Mouse (Mus musculus): ENCODE measurements around the gene Adamts17.

The Adamts17 gene

DNA sequence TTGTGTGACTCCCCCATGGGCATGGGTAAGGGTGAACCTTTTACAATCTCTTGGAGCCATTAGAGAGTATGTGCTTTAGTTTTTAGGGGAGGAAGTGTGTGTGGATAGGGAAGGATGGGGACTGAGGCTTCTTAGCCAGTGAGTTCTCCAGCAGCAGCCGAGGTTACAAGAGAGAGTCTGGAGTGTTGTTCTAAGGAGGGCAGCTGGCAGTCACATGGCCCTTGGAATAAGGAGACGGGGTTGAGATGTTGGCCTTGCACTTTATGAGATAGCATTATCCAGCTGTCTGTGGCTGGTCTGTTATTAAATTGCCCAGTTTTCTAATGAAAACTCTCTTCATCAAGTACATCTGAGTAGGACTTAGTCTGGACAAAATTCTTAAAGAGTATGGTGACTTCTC is 4.3 kb downstream of the Adamts17 start:
- peak in 1 of 2 experiments; percentile 32 for DNase-seq (ENCODE audit: inconsistent age in 2 of 2, low spot score in 1 of 2)

DNA sequence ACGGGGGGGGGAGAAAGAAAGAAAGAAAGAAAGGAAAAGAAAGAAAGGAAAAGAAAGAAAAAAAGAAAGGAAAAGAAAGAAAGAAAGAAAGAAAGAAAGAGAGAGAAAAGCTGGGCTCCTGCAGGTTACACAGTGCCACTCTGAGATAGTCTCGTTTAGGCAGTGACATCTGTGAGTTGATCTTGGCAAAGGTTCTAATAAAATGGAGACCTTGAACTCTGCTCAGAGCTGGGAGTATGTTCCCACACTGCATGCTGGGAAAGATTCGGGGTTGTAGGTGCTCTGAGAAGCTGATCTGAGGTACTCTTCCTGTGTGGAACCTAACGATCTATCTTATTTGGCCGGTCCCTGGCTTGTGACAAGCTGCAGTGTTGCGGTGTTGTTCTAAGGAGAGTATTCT is 7.0 kb downstream of the Adamts17 start:
- DNase-seq (ENCODE audit: inconsistent age in 2 of 2, low spot score in 1 of 2) = peak in 1 of 2 experiments; percentile 37

DNA sequence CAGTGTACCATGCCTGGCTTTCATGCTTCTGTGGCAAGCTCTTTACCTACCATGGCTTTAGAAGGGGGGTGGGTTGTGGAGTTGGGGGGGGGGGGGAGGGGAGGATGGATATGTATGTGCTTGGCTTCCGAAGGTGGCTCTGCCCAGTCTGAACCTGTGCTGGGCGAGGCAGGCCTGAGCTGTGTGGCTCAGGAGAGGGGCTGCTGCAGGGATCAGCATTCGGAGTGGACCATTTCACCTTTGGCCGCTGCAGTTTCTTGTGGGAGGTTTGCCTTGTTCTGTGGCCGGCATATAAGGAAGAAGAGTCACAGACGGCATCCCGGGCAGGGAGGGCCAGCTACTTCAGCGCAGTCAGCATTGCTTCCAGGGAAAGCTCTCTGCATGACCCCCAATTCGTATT is 7.8 kb downstream of the Adamts17 start:
- DNase-seq (ENCODE audit: inconsistent age in 2 of 2, low spot score in 1 of 2) = no peak

DNA sequence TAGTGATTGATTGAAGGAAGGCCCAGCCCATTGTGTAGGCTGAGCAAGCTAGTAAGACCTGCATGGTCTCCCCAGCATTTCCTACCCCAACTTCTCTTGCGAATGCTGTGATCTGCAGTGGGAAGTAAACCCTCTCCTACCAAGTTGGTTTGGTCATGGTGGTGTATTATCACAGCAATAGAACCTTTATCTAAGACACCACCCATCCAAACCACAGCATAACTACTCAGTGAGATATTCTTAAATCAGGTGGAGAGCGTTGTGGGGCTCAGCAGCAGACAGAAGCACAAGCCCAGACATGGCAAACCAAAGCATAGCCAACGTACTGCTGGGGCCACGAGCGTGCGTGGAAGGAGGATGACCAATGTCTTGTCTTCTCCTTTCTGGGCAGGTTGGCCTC is 9.8 kb downstream of the Adamts17 start:
- no peak for DNase-seq (ENCODE audit: inconsistent age in 2 of 2, low spot score in 1 of 2)

DNA sequence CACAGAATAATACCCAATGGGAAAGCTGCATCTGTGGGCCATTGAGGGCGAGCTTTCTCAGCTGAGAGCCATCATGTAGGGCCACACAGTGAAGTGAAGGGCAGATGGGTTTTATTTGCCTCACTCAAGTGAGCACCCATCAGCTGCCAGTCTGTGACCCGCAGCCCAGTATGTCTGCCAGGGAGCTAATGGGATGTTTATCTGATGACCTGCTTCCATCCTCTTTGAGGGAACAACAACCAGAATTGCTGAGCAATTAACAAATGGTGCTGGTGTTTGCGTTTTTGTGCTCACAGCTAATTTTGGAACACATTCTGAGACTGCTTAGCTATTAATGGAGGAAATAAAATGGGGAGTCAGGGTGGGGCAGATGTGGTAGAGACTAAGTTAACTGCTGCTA is 12.6 kb downstream of the Adamts17 start:
- no peak for DNase-seq (ENCODE audit: inconsistent age in 2 of 2, low spot score in 1 of 2)

DNA sequence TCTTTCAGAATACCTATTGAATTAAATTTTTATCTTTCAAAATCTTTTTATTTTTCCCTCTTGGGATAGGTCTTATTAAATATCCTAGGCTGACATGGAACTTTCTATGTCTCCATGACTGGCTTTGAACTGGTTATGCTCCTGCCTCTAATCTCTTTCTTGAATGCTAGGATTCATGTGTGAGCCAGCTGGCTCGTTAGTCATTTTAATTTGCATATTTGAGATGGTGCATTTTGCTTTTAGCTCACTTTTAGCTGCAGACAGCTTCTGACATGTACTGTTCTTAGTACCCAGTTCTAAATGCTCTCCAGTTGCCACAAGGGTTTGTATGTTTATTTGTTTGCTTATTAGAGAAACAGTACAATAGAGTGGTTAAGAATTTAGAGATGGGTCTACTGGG is 18.1 kb downstream of the Adamts17 start:
- DNase-seq (ENCODE audit: inconsistent age in 2 of 2, low spot score in 1 of 2) = no peak

DNA sequence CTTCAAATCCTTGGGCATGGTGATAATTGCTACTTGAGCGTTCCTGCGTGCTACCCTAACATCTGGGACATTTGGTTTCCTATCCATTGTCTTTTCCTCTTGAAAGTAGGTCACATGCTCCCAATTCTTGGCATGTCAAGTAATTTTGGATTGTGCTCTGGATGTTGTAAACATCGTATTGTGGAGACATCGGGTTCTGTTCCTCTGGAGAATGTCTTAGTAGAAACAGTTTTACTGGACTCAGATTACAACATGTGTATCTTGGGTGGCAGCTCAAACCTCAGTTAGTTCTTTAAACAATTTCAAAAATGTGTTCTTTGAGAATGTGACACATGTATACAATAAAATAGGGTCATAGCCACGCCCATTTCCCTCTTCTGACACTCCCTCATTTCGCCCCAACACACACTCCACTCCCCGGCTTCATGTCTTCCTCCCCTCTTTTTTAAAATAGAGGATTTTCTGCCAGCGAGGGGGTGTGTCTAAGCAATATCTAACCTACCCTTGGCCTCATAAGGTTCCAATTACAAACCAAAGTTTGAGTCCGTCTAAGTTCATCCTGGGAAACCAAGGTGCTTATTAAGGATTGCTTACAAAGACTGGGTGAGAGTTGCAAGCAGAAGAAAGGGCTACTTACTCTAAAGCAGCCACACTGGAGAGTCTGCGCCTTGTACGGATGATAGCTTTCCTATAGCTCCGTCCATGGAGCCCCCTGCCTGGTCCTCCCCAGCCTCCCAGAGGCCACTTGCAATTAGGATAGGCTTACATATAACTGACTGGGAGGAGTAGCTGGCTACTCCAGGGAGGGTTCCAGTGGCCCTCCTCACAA is 18.9 kb downstream of the Adamts17 start:
- DNase-seq (ENCODE audit: inconsistent age in 2 of 2, low spot score in 1 of 2) = no peak

DNA sequence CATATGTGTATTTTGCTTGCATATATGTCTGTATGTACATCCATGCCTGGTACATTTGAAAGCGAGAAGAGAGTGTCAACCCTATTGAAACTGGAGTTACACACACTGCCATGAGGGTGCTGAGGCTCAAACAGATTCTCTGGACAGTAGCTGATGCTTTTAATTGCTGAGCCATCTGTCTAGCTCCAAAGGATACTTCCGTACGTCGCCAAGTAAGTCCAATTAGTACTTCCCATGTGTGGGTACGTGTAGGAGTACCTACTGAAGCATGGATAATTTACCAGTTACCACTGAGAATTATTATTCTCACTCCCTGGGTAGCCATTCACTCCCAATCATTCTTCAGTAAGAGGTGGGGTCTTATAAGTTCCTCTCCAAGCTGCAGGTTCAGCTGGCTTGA is 19.7 kb downstream of the Adamts17 start:
- no peak for DNase-seq (ENCODE audit: inconsistent age in 2 of 2, low spot score in 1 of 2)

DNA sequence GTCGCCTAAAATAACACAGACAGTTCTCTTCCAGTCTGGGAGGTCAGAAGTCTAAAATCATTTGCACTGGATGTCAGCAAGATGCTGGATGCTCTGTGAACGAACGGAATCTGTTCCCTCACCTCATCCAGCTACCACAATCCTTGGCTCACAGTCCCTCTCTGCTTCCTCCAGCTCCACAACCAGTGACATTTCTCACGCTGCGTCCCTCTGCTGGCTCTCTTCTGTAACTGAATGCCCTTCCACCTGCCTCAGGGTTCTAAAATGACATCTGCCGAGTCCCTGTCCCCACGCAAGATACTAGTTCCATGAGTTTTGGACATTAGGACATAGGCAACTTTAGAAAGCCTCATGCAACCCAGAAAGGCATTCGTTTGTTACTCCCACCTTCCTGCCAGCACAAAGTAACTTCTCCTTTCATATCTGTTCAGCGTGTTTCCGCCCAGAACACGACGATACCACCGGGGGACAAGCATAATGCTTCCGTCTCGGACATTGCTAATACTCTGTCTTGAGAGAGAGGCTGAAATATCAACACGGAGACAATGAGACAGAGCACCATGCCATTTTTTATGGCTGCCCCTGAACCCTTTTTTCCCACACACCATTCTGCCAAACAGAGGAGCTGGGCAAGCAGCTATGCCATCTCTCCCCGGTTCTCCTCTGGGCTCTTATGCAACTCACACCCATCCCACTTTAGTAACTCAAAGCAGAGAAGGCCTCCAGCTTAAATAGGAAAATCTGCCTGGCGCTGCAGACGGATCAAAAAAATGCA is 27.6 kb downstream of the Adamts17 start:
- DNase-seq (ENCODE audit: inconsistent age in 2 of 2, low spot score in 1 of 2) = peak in 1 of 2 experiments; percentile 31

DNA sequence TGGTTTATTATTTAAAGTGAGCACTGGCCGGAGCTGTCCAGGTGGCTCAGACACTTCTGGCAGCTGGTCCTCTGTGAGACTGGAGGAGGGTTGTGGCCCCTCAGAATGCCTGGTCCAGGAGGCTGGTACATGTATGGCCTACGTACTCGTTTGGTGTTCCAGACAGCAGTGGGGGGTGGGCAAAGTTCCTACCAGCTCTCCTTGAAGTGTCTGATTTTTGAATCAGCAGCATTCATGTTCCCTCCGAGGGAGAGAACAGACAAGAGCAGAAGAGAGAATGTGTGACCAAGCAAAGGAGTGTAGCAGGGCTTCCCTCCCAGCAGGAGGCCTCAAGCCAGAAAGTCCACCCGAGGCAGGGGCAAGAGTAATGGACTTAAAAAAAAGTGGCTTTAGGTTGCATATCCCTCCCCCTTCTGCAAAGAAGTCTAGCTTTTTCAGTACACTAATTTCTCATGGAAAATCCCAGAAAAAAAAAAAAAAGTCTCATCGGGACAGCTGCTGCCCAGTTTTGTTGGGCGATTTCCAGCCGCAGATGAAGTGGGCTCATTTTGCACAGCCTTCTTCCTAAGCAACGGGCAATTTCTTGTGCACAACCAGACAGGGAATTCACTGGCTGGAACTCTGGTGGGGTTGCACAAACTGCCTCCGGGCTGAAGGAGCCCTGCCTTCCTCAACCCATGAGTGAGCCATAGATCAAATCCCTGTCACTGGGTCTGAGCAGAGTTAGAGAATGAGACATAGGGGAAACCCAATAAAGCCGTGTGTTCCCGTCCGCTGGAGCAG is 28.4 kb downstream of the Adamts17 start:
- peak; percentile 59 to 72 for DNase-seq (ENCODE audit: inconsistent age in 2 of 2, low spot score in 1 of 2)

DNA sequence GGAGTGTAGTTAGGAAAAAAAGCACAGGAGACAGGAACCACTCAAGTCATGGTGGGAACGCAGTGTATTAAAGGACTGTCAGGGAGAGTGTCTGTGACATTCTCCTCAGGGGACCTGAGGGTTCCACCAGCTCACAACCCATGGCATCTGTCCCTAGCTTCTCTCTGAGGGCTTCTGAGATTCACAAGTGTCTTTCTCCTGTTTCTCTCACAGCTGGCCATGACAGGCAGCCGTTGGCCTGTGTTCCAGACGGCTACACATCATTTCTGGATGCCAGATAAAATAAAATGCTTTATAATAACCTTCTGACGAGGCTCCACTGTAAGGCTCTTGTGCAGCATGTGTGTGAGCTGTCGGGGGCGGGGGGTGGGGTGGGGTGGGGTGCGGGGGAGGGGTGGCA is 32.0 kb downstream of the Adamts17 start:
- no peak for DNase-seq (ENCODE audit: inconsistent age in 2 of 2, low spot score in 1 of 2)

DNA sequence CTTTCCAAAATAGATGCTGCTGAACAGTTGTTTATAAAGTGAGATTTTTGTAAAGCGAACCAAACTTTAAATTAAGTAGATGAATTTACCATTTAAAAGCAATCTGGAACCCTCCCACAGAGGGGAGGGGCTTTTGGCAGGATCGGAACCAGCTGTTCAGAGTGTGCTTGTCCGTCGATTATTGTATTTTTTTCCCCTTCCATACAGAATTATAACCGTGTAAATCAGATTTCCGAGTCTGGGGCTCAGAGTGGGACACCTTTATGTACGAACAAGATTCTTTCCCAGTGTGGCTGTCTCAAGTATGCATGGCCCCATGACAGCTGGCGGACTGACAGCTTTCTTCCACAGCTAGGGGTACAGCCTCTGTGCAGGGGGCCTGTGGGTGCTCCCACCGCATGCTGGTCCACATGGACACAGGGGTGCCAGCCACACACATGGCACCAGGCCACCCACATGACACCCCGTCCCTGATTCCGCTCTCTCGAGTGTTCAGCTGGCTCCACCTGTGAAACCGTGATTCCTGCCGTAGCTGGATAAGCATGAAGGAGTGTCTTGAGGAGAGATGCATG is 32.5 kb downstream of the Adamts17 start:
- no peak for DNase-seq (ENCODE audit: inconsistent age in 2 of 2, low spot score in 1 of 2)

DNA sequence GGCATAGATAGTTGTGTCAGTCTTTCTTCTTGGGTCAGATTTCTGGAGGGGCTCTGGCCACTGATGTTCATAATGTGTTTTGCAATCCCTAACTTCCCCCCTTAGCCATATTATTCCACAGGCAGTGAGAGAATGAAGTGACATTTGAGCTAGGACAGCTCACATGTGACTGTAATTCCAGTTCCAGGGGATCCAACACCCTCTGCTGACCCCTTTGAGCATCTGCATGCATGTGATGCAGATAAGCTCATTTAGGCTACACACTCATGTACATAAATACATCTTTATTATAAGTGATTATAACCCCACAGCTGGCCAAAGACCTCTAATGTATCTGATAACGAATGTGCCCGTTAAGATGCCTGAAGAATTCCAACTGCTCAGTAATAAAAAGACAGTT is 33.7 kb downstream of the Adamts17 start:
- DNase-seq (ENCODE audit: inconsistent age in 2 of 2, low spot score in 1 of 2) = no peak

DNA sequence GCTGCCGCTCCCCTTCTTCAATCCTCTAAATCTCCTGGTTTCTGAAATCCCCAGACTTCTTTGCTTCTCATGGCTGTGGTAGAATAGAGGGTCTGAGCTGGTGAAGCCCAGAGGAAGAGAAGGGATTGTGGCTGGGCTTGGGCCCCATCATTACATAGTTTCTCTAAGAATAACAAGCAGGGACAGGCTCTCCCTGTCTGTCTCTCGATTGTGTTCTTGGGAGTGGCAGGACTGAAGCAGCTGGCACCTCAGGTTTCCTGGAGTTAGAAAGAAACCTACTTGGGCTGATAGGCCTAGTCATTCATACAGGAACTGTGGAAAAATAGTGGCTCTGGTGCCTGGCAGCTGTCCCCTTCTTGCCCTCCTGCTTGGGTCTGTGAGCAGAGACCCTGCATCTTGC is 51.9 kb downstream of the Adamts17 start:
- no peak for DNase-seq (ENCODE audit: inconsistent age in 2 of 2, low spot score in 1 of 2)

DNA sequence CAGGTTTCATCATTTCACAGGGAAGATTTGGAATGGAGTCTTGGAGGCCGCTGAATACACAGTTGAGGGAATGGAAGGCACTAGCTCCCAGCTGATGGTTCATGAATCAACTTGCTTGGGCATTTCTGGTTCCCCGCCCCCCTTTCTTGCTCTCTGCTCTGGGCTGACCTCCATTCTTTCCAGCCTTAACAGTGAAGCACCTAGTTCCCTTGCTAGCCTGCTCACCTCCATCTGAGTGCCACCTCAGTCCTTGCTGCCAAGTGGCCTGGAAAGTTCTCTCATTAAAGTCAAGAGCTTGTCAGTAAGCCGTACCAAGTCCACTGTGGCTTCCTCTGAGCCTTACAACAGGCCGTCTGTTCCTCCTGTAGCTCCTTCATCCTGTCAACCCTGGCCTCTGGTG is 52.6 kb downstream of the Adamts17 start:
- no peak for DNase-seq (ENCODE audit: inconsistent age in 2 of 2, low spot score in 1 of 2)

DNA sequence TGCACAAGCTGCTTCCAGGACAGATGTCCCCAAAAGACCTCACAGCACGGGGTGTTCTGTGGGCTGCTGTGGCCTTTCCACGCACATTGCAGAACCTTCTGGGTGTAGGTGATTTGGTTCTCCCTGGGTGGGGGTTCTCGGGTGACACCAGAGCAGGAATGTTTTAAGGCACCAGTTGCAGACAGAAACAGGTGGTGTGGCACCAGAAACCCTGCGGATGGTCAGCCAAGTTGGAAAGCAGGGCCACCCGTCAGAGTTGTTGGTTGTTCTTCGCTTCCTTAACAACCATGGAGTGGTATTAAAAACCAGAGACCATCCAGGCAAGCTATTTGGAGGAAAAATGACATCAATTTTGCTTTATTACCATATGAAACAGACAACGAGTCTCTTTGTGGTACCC is 62.8 kb downstream of the Adamts17 start:
- DNase-seq (ENCODE audit: inconsistent age in 2 of 2, low spot score in 1 of 2) = no peak

DNA sequence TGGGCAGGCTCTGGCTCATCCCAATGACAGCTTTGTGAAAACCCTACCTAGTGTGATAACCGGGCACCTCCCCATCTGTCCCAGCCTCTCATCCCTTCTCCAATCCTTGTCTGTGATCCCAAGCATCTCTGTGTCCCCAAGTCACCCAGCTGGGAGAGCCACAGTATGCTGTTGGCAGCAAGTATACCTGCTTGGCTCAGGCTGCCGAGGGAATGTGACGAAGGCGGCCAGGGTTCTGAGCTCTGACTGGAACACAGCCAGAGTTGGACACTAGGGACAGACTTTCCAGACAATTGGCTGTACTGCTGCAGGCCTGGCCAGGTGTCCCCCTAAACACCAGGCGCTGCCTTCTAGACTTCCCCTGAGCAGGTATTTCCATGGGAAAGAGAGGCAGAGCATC is 63.5 kb downstream of the Adamts17 start:
- peak in 1 of 2 experiments; percentile 41 for DNase-seq (ENCODE audit: inconsistent age in 2 of 2, low spot score in 1 of 2)

DNA sequence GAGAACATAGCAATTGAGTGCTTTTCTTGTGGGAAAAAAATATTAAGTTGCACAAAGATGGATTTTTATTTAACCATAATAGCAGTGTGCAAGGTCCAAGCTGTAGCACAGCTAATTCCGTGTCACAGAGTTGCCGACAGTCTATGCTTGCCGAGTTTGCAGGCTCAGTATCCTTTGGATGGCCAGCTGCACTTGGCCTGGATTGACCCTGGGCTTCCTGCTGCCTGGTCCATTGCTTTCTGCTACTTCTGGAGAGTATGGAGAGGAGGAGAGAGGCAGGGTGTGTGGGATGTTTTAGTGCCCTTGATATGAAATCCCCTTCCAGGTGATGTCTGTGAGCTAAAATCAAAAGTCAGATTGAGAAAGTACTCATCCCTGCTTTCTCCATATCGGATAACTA is 66.4 kb downstream of the Adamts17 start:
- no peak for DNase-seq (ENCODE audit: inconsistent age in 2 of 2, low spot score in 1 of 2)

DNA sequence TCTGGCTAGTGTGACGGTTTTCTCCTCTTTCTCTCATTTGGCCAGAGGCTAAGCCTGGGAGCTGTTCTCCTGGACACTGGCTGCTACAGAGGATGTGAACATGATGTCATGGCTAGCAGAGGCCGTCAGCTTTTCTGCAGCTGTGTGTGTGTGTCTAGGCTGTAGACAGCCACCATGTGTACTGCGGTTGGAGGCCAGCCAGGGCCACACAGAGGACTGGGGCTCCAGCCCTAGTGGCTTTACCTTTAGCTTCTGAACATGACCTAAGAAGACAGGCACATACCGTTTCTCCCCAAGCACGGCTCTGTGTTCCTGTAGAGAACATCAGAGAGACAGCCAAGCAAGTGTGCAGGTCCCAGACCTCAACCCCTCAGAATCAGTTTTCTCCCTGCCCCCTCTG is 73.3 kb downstream of the Adamts17 start:
- peak; percentile 41 to 61 for DNase-seq (ENCODE audit: inconsistent age in 2 of 2, low spot score in 1 of 2)

DNA sequence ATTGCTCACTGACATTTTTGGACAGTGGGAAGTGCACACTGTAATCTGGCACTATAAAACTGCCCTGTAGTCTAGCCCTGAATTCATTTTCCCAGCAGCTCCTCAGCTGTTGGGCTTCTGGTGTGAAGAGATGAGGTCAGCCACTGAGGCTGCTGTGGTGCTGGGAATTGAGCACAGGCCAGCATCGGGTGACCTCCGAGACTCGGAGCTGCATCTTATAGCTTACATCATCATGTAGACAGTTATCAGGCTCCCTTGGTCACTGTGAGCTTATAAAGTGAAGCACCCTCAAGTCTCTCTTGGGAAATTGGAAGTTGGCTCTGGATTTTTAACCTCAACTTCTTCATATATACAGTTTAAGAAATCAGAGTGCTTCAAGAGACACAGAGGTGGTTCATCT is 84.1 kb downstream of the Adamts17 start:
- no peak for DNase-seq (ENCODE audit: inconsistent age in 2 of 2, low spot score in 1 of 2)

DNA sequence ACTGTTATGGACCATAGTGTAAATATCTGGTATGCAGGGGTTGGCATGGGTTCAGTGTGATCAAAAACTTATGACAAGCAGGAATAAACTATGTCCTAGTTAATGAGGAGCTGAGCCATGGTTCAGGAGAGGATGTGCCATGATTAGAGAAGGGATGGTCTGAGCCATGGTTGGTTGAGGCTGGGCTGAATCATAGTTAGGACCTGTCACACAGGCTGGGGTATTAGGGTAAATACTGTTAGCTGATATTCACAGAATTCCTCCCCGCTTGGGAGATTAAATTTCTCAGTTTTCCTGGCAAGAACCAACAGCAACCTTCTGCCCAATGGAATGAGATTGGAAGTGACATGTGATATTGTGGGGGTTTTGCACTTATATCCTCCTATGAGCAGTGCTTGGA is 84.6 kb downstream of the Adamts17 start:
- DNase-seq (ENCODE audit: inconsistent age in 2 of 2, low spot score in 1 of 2) = no peak

Measured in adrenal gland, adult (tissue).